Mouse (Mus musculus) kidney, postnatal 0 days (tissue): ENCODE data around the gene Dmrtb1. TPM values are rescaled to one million over a fixed set of nuclear protein-coding genes. Genes with fewer than 3 reads are reported as not detected.

ENCODE experiments used
- ATAC-seq: fragments of 200-750 bp; cut with Nextera tagmentation; replicated peaks from 2 replicates; pipeline ENCODE4 v1.8.0; 2017; ENCODE audit warnings: low read depth, moderate number of reproducible peaks, moderate TSS enrichment, moderate library complexity; ENCODE audit not compliant: low FRiP score
- DNase-seq: peaks from one replicate; pipeline ENCODE4 v3.0.0-alpha.2; 2016; ENCODE audit warnings: low spot score
- H3K27ac ChIP-seq: fragments of 300-500 bp; sonication (generic); 2 replicates; pipeline ENCODE4 v1.5.1; 2014; ENCODE audit warnings: mild to moderate bottlenecking
- H3K27me3 ChIP-seq: fragments of 300-500 bp; sonication (generic); 2 replicates; pipeline ENCODE4 v1.6.1; 2014; ENCODE audit warnings: low read length, mixed read lengths; ENCODE audit not compliant: insufficient read depth
- H3K36me3 ChIP-seq: fragments of 300-500 bp; sonication (generic); 2 replicates; pipeline ENCODE4 v1.6.1; 2014; ENCODE audit warnings: low read length, mixed read lengths; ENCODE audit not compliant: insufficient read depth
- H3K4me1 ChIP-seq: fragments of 300-500 bp; sonication (generic); replicated peaks from 2 replicates; pipeline ENCODE4 v1.6.1; 2014; ENCODE audit warnings: antibody characterized with exemption, low read length, mixed read lengths; ENCODE audit not compliant: insufficient read depth
- H3K4me2 ChIP-seq: fragments of 300-500 bp; sonication (generic); 2 replicates; pipeline ENCODE4 v1.6.1; 2014; ENCODE audit warnings: mild to moderate bottlenecking, low read length, moderate library complexity, mixed read lengths
- H3K4me3 ChIP-seq: fragments of 300-500 bp; sonication (generic); replicated peaks from 2 replicates; pipeline ENCODE4 v1.5.1; 2014; ENCODE audit warnings: low read depth, low read length
- H3K9ac ChIP-seq: fragments of 300-500 bp; sonication (generic); 2 replicates; pipeline ENCODE4 v1.6.1; 2014; ENCODE audit warnings: low read depth, low read length
- H3K9me3 ChIP-seq: fragments of 300-500 bp; sonication (generic); replicated peaks from 2 replicates; pipeline ENCODE4 v1.6.1; 2016; ENCODE audit warnings: low read length, inconsistent platforms, mixed read lengths
- CTCF ChIP-seq: IDR thresholded peaks from 2 replicates; pipeline ENCODE4 v1.5.1; 2016; ENCODE audit warnings: antibody characterized with exemption, low read depth, mild to moderate bottlenecking, moderate library complexity
- WGBS: fragments of 180-500 bp; shearing (Covaris S2); extraction: QIAGEN DNeasy Blood & Tissue Kit; methylation state at CpG from one replicate; pipeline ENCODE4 v1.1.7; 2014; 5-methylcytosine and 5-hydroxymethylcytosine counted together
- polyA plus RNA-seq: library from polyadenylated mRNA; unstranded; fragments of >200 nt; fragmentation: Nextera tagmentation; extraction: Ambion mirVana; gene quantifications from 2 replicates; pipeline ENCODE4 v1.2.1, GENCODE M21; 2015

Gene Dmrtb1
- polyA plus RNA-seq, 1 experiment from 2014 or later, result not detected

DNA sequence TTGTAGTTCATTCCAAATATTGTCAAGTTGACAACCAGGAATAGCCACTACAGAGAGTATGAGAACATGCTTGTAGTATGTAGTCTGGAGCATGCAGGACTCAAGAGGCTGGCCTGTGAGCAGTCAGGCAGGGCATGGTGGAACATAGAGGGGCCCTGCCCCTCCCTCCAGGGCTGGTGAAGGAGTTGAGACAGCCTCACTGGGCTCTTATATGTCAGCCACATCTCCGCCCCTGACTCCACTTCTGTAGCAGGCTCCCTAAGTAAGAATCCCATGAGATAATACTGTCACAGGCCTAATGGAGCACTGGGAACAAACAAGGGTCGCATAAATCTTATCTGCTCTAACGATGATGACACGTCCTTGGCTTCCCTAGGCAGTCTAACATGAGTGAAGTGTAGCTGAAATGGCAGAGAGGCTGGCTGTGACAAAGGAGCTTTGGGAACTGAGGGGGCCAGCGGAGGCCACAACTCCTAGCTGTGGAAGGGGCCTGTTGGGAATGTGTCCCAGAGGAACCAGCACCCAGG is 35.0 kb downstream of the Dmrtb1 start:
- no peak overlapping the region for H3K4me2 ChIP-seq
- H3K4me1 ChIP-seq, result no peaks in the 10 kb centered on the region
- H3K27me3 ChIP-seq, result no peaks in the 10 kb centered on the region
- no peak for ATAC-seq
- no peaks in the 10 kb centered on the region for H3K36me3 ChIP-seq
- H3K9ac ChIP-seq, result no peak overlapping the region
- 57% methylated on average over 5 of the region's 5 CpGs for WGBS
- no peak overlapping the region for H3K27ac ChIP-seq
- no peak for TF ChIP-seq CTCF
- no peak for DNase-seq
- H3K9me3 ChIP-seq, result no peaks in the 10 kb centered on the region
- no peak overlapping the region for H3K4me3 ChIP-seq

DNA sequence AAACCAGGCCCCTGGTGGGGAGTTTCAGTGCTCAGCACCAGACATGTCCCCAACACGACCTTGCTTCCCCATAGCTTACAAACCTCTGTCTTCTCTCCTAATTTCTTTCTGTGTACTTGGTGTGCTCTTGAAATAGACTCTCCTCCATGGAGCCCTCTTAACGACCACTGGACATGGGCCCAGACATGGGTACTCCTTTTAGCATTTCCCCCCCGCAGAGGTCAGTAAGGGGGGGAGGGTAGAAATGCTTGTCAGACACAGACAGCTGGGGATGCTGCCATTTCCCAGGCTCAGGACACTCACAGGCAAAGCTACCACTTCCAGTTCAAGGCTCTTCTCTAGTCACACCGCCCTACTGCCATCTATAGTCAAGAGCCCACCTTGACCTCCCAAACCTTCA is 42.4 kb downstream of the Dmrtb1 start:
- no peak for DNase-seq
- Histone ChIP-seq H3K36me3 (no peaks in the 10 kb centered on the region), H3K27me3 (no peaks in the 10 kb centered on the region), H3K4me1 (no peaks in the 10 kb centered on the region), H3K4me3 (no peak overlapping the region), H3K27ac (no peak overlapping the region), H3K9me3 (no peaks in the 10 kb centered on the region), H3K9ac (no peak overlapping the region), H3K4me2 (no peak overlapping the region)
- ATAC-seq, result no peak
- no peak for TF ChIP-seq CTCF
- 56% methylated on average over 4 of the region's 4 CpGs for WGBS

DNA sequence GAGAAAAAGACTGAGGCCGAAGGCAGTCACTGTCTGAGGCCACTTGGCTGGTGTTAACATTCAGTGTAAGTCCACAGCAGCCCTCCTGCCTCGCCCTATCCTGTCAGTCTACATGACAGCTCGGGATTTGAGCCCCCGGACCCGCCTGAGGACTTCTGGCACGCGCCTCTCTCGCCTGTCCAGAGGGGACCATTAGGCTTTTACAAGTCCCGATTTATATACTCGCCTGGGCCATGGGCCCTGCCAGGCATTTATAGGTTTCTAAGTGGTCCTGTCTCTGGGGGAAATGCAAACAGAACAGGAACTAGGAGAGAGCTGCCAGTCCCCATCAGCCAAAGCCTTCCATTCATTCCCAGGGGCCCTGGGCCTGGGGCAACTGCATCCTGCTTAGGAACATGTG is 45.7 kb downstream of the Dmrtb1 start:
- no peak for ATAC-seq
- Histone ChIP-seq H3K27ac (no peak overlapping the region), H3K4me2 (no peak overlapping the region), H3K4me1 (no peaks in the 10 kb centered on the region), H3K9me3 (no peaks in the 10 kb centered on the region), H3K27me3 (no peaks in the 10 kb centered on the region), H3K4me3 (no peak overlapping the region), H3K36me3 (no peaks in the 10 kb centered on the region), H3K9ac (no peak overlapping the region)
- 77% methylated on average over 10 of the region's 10 CpGs for WGBS
- no peak for TF ChIP-seq CTCF
- no peak for DNase-seq

DNA sequence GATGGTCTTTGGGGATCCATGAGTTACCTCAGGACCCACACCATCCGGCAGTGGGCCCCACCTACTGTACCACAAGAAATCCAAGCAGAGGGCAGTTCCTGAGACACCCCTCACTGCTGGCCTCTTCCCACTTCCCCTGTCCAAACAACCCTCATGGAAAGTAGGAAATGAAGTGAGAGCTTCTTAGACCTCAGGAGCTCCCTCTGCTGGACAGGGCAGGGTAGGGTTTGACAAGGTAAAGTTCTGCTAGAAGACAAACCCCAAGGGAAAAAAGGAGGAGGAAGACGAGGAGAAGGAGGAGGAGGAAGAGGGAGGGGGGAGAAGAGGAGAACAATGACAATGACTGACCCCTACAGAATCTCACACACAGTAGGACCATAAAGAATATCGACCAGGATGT is 46.4 kb downstream of the Dmrtb1 start:
- Histone ChIP-seq H3K36me3 (no peaks in the 10 kb centered on the region), H3K27me3 (no peaks in the 10 kb centered on the region), H3K4me3 (no peak overlapping the region), H3K9ac (no peak overlapping the region), H3K27ac (no peak overlapping the region), H3K9me3 (no peaks in the 10 kb centered on the region), H3K4me2 (no peak overlapping the region), H3K4me1 (no peaks in the 10 kb centered on the region)
- ATAC-seq (no peak), DNase-seq (peak; percentile 40)
- TF ChIP-seq CTCF, result peak; percentile 76
- WGBS, result 65% methylated on average over 3 of the region's 3 CpGs

DNA sequence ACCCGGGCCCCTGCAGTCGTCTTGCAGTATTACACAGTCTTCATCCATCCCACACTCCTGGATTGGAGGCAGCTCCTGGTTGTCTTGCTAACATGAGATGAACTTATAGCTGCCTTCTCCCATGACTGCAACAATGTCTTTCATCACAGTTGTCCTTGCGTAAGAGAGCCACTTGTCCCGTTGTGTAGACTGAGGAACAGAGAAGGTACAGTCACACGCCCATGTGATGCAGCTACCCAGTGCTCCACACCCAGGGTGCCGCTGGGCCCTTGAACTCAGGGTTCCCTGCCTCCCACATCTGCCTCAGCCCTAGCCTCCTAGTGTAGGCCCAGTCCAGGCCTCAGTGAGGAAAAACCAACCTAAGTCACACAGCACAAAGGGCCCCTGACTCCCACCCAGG is 47.9 kb downstream of the Dmrtb1 start:
- Histone ChIP-seq H3K9ac (no peak overlapping the region), H3K4me3 (no peak overlapping the region), H3K36me3 (no peaks in the 10 kb centered on the region), H3K4me2 (no peak overlapping the region), H3K4me1 (no peaks in the 10 kb centered on the region), H3K27me3 (no peaks in the 10 kb centered on the region), H3K27ac (no peak overlapping the region), H3K9me3 (no peaks in the 10 kb centered on the region)
- 0 out of 2 replicates have a peak, but pooled peaks have one; percentile 7 for TF ChIP-seq CTCF
- WGBS, result 77% methylated on average over 6 of the region's 6 CpGs
- DNase-seq (no peak), ATAC-seq (no peak)

DNA sequence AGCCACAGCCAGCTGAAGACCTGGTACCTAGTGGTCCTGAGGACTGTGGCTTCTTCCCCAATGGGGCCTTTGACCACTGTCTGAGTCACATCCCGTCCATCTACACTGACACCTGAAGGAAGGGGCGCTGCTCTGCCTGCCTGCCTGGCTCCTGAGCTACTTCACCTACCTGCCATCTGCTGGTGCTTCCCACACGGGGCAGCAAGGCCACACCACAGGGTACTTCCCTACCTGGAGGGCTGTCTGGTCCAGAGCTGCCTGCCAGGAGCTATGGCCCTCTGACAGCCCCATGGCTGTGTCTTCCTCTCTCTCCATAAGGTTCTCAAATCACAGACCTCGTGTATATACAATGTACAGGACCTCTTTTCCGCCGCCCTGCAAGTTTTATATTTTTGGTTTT is 49.4 kb downstream of the Dmrtb1 start:
- Histone ChIP-seq H3K9ac (no peak overlapping the region), H3K4me2 (no peak overlapping the region), H3K36me3 (no peaks in the 10 kb centered on the region), H3K4me1 (no peaks in the 10 kb centered on the region), H3K27me3 (no peaks in the 10 kb centered on the region), H3K9me3 (no peaks in the 10 kb centered on the region), H3K4me3 (no peak overlapping the region), H3K27ac (no peak overlapping the region)
- TF ChIP-seq CTCF, result peak; percentile 24; the same call in 1 of the 2 replicates
- DNase-seq (no peak), ATAC-seq (no peak)
- 68% methylated on average over 6 of the region's 6 CpGs for WGBS

DNA sequence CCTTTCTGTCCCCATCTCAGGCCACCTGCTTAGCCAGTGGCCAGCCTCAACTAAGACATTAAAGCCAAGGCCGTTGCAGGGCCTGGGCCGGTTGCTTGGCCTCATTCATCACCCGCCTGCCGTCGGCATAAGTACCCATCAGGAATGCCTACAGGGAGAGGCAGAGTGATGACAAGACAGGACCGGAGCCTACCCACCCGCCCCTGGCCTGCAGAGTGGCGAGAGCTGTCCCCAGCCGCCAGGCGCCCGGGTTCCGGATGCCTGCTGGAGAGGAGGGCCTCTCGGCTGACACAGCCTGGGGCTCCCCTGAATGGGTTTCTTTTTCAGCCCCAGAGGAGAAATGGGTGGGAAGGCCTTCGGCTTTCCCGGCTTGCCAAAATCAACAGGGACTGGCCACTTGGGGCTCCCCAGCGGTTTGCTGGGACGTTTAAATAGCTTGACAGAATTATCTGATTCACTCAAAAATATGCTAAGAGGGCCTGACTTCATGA is 55.1 kb downstream of the Dmrtb1 start:
- Histone ChIP-seq H3K4me3 (no peak overlapping the region), H3K9me3 (no peaks in the 10 kb centered on the region), H3K4me1 (peaks cover 7% of the 10 kb centered on the region; the same call in 1 of the 2 replicates), H3K27me3 (0 out of 2 replicates have a peak, but pooled peaks cover 2% of the 10 kb centered on the region), H3K27ac (no peak overlapping the region), H3K4me2 (no peak overlapping the region; the same call in 1 of the 2 replicates), H3K36me3 (no peaks in the 10 kb centered on the region), H3K9ac (no peak overlapping the region)
- TF ChIP-seq CTCF, result no peak
- WGBS, result 45% methylated on average over 17 of the region's 17 CpGs
- ATAC-seq, result no peak
- peak; percentile 49 for DNase-seq
